Mouse (Mus musculus): ENCODE data around the gene Lrrc15.

The Lrrc15 gene

DNA sequence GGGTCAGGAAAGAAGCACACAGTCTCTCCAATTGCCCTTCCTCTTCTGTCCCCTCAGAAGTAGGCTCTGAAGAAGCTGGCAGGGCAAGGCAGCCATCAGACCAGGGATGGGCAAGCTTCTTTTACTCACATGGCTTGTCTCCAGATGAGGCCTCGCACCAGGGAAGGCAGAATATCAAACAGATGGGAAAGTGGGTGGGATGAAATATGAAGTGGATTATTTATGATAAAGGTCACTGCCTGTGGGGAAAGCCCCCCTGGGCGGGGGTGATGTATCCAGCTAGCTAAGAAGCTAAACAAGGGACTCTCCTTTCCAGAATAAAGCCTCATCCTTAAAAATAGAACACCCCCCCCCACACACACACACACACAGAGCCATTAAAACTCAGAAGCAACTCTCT, 47.5 kb downstream of the Lrrc15 start:
- DNase-seq, result no peak

DNA sequence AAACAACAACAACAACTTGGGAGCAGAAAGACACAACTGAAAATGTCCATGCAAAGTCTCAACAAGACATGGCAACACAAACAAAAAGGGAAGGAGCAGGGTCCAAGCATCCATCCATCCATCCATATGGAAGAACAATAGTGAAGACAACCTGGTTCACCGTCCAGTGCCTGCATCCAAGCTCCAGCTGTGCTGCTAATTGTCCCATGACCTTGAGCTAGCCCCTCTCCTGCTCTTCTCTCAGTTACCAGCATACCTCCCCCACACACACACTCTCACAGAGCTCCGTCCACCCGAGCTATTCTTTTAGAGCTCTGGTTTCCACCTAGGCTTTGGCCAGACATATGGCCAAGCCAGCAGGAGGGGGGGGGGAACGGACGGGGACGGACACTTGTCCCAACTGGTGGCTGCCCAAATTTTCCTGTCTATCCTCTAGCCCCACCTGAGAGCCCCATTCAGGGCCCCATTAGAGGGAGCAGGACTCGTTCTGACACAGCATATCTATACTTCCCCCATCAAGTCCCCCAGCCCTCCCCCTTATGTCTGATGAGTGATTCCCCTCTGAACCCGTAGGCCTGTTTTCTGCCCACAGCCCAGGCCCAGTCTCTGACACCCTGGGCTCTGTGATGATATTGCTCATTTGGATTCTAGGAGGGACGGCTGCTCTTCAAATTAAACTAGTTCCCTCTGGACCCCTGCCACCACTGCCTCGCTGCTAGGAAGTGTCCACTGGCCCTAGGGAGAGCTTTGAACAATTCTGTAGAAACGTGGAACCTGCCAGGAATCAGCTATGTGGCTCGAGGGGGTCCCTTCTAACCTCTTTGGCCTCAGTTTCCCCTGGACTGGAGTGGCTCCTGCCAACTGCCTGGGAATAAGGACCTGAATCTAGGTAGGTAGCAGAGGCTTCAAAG, 48.2 kb downstream of the Lrrc15 start:
- DNase-seq, result no peak

DNA sequence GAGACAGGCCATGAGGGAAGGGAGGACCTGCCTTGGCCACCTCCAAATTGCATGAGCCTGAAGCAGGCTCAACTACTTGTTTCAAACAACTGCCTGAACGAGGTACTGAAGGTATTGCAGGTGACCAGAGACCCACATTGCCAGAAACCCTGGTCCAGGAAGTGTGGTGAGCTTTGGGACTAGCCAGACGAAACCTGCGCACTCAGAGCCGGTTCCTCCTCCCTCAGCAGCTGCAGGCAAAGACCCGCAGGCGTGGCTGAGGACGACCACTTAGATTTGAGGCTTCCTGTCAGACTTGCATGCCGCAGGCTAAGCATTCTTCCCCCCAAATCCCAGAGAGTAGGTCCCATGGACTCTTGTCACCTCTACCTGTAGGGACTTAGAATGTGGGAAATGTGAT, 49.0 kb downstream of the Lrrc15 start:
- no peak for DNase-seq

DNA sequence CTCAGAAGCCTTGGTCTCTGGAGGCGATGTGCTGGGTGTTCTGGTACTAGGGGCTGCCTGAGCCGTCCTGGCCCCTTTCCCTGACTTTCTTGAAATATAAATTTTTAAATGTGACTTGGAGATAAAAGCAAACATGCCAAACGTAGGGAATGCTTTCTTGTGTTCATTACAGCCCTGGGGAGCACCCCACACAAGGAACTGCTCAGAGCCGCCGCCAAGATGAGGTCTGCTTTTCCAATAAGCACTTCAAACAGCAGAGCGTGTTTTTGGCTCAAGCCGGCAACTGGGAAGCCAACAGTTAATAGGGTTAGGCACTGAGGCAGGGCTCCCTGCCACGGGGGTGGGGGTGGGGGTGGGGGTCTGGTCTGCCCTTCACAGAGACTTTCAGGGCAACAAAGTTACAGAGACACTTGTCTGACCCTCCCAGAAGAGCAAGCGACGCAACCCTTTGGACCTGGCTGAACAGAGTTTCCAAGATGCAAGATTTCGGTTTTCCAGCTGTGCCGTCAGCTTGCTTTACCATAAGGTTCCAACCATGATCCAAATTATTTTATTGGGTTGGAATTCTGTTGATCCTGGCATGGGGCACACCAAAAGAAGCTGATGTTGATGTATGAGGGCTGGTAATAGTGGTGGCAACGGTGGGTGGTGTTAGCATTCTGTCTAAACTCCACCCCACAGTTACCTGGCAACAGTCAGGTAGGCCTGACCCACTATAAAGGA, 51.0 kb downstream of the Lrrc15 start:
- DNase-seq, result no peak

DNA sequence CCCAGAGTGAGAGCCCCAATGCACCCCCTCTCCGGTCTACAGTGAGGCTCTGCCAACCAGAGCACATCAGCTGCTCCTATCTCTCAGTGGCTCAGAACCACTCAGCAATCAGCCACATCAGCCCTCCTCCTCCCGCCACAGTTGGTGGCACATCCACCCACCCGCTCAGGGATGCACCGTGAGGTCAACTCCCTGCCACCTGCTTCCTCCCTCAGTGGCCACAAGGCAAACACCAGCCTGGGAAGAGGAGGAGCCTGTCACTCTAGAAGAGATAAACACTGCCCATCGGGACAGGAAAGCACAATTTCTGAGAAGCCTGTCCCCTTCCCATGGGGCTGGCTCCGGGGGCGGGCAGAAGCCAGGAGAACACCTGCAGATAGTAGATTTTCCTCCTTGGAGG, 55.7 kb downstream of the Lrrc15 start:
- peak; percentile 18 for DNase-seq

DNA sequence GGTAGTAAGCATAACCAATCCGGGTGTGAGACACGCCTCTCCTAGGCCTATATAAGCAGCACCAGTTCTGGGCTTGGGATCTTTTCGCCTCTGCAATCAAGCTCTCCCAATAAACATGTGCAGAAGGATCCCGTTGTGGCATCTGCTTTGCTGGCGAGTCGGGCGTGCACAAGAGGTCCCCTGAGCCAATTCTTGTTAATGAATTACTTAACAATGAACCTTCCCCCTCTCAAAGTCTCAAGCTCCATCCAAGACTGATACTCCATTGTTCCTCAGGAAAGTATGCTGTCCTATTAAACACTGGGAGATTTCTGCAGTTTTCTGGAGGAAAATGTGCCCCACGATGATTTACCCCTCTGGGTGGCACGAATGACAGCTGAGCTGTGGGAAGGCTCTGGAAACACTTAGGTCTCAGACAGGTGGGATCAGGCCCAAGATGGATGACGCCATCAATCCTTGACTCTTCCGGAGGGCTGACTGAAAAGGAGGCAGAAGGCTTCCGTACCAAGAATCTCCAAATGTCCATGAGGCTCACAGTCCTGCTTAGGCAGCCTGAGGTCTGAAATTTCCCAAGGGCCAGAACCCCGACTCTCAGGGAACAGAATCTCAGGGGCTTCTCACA, 61.8 kb downstream of the Lrrc15 start:
- DNase-seq, result no peak

Measured in lung, postnatal 36 days (tissue).